Mouse (Mus musculus): ENCODE measurements at regions not wholly inside any gene's neighbourhood (a gene's known extent, or its start where the extent isn't known, plus 50 kb on each side); places are given as distances from the start of the nearest gene placed in this dataset.

DNA sequence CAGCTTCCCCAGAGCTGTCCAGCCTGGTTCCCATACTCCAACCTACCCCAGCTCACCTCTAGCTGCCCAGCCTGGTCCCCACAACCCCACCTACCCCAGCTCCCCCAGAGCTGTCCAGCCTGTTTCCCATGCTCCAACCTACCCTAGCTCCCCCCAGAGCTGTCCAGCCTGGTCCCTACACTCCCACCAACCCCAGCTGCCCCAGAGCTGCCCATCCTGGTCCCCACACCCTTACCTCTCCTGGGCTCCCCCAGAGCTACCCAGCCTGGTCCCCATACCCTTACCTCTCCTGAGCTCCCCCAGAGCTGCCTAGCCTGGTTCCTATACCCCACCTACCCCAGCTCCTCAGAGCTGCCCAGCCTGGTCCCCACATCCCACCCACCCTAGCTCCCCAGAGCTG lies 125.3 kb upstream of the Adam6b start:
- Histone ChIP-seq H3K4me1 (ENCODE audit: control insufficient read depth, insufficient read depth, low read length) (no peaks in the 10 kb centered on the region), H3K4me3 (replicated peaks; ENCODE audit: extremely low read depth, low read depth, low read length) (no peak overlapping the region)
- TF ChIP-seq POLR2A (IDR thresholded peaks at IDR 0.05; ENCODE audit: borderline replicate concordance, extremely low read depth, low read depth, low read length) (no peak), CTCF (IDR thresholded peaks at IDR 0.05; ENCODE audit: insufficient read depth, low read length) (no peak)
- no peak for DNase-seq

DNA sequence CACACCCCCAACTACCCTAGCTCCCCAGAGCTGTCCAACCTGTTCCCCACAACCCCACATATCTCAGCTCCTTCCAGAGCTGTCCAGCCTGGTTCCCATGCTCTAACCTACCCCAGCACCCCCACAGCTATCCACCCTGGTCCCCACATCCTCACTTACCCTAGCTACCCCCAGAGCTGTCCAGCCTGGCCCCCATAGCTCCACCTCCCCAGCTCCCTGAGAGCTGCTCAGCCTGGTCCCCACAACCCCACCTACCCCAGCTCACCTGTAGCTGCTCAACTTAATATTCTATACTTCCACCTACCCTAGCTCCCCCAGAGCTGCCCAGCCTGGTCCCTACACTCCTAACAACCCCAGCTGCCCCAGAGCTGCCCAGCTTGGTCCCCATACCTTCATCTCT lies 124.9 kb upstream of the Adam6b start:
- Histone ChIP-seq H3K4me1 (ENCODE audit: control insufficient read depth, insufficient read depth, low read length) (no peaks in the 10 kb centered on the region), H3K4me3 (replicated peaks; ENCODE audit: extremely low read depth, low read depth, low read length) (no peak overlapping the region)
- TF ChIP-seq POLR2A (IDR thresholded peaks at IDR 0.05; ENCODE audit: borderline replicate concordance, extremely low read depth, low read depth, low read length) = no peak
- TF ChIP-seq CTCF (IDR thresholded peaks at IDR 0.05; ENCODE audit: insufficient read depth, low read length) = no peak
- DNase-seq = no peak

DNA sequence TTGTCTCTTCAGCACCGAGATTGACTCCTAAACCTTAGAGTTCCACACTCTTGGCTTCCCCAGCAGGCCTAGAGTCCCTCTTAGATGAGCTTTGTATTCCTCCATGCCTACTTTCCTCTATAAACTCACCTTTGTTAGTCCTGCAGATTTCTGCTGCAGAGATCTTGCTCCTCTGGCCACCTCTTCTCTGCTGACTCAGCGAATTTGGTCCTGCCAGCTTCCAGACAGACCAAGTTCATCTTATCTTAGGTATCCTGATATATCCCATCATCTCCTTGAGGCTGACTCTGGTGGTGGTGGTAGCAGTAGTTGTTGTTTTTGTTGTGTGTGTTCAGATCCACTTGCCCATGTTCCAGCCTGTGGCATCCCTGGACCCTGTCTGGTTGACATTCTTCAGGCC lies 123.5 kb upstream of the Adam6b start:
- H3K4me3 ChIP-seq (replicated peaks; ENCODE audit: extremely low read depth, low read depth, low read length) = no peak overlapping the region
- H3K4me1 ChIP-seq (ENCODE audit: control insufficient read depth, insufficient read depth, low read length) = no peaks in the 10 kb centered on the region
- 44% methylated on average over 2 of the region's 2 CpGs for WGBS
- DNase-seq = no peak
- TF ChIP-seq POLR2A (IDR thresholded peaks at IDR 0.05; ENCODE audit: borderline replicate concordance, extremely low read depth, low read depth, low read length) = no peak
- no peak for TF ChIP-seq CTCF (IDR thresholded peaks at IDR 0.05; ENCODE audit: insufficient read depth, low read length)

DNA sequence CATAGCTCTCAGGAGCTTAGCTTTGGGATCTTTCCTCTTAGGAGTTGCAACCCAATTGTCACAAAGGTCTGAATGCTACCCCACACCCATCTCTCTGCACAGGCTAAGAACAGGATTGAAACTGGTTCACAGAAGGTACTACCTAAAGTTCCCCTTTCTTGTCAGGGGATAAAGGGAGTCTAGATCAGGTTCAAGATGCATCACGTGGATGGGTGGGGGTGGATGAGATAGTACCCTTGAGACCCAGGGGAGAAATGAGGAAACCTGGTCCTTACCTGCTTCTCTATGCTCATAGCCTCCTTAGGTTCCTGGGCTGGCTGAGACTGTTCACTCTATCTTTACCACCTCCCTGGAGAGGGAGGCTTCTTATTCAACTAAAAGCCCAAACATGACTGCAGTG lies 122.9 kb upstream of the Adam6b start:
- 33% methylated on average over 1 of the region's 1 CpGs for WGBS
- Histone ChIP-seq H3K4me1 (ENCODE audit: control insufficient read depth, insufficient read depth, low read length) (no peaks in the 10 kb centered on the region), H3K4me3 (replicated peaks; ENCODE audit: extremely low read depth, low read depth, low read length) (no peak overlapping the region)
- DNase-seq = no peak
- TF ChIP-seq POLR2A (IDR thresholded peaks at IDR 0.05; ENCODE audit: borderline replicate concordance, extremely low read depth, low read depth, low read length) = no peak
- no peak for TF ChIP-seq CTCF (IDR thresholded peaks at IDR 0.05; ENCODE audit: insufficient read depth, low read length)

DNA sequence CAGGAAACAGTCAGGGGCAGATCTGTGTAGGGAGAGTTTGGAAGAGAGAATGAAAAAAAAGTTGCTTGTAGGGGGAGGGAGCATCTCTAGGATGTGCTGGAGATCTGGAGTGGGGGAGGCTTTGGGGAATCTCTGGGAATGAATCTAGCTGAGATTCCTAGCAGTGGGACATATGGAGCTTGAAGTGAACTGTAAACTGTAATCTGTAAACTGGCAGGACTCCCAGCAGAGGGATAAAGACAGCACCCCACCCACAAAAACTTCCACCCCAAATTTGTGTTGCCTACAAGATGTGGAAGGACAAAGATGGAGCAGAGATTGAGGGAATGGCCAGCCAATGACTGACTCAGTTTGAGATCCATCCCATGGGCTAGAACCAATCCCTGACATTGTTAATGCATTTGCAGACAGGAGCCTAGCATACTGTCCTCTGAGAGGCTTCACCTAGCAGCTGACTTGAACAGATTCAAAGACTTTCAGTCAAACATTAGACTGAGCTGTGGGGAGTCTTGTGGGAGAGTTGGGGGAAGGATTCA lies 87.7 kb upstream of the Adam6b start:
- no peak overlapping the region for H3K4me3 ChIP-seq (replicated peaks; ENCODE audit: extremely low read depth, low read depth, low read length)
- no peaks in the 10 kb centered on the region for H3K4me1 ChIP-seq (ENCODE audit: control insufficient read depth, insufficient read depth, low read length)
- no peak for DNase-seq
- TF ChIP-seq CTCF (IDR thresholded peaks at IDR 0.05; ENCODE audit: insufficient read depth, low read length) = no peak
- TF ChIP-seq POLR2A (IDR thresholded peaks at IDR 0.05; ENCODE audit: borderline replicate concordance, extremely low read depth, low read depth, low read length) = no peak

DNA sequence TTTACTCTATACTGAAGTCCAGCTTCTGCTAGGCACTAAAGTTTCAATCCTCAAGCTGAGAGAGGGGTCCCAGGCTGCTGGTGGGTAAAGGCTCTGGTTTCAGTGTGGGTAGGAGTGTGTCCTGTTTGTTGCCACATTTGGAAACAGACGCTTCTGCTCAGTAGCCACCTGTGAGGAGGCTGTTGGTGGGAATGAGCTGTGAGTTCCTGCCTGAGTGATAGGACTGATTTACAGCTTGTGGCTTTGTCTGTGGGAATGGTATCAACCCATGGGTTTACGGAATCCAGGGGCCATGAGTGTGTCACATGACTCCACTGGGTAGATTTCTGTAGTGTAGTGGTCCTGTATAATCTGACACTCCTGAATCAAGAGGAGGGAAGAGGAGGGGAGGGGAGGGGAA lies 86.5 kb upstream of the Adam6b start:
- H3K4me1 ChIP-seq (ENCODE audit: control insufficient read depth, insufficient read depth, low read length) = no peaks in the 10 kb centered on the region
- no peak overlapping the region for H3K4me3 ChIP-seq (replicated peaks; ENCODE audit: extremely low read depth, low read depth, low read length)
- DNase-seq = no peak
- 31% methylated on average over 2 of the region's 2 CpGs for WGBS
- TF ChIP-seq CTCF (IDR thresholded peaks at IDR 0.05; ENCODE audit: insufficient read depth, low read length) (no peak), POLR2A (IDR thresholded peaks at IDR 0.05; ENCODE audit: borderline replicate concordance, extremely low read depth, low read depth, low read length) (no peak)

DNA sequence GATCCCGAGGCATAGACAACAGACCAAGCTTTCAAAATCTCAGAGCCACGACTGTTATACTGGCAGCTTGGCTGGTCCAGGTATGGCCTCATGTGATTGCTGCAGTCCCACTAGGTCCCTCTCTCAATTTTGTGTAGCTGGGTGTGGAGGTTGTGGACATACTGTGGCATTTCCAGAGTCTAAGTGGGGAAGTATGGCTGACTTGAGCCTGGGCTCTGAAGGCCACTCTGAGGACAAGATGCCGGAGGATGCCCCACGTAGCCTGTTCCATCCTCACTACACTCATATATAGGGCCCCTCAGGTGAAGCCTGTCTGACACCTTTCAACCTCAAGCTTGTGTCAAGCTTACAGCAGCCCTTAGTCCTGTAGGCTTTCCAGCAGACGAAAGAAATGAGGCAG lies 78.2 kb upstream of the Adam6b start:
- WGBS = 75% methylated on average over 5 of the region's 5 CpGs
- no peak for TF ChIP-seq CTCF (IDR thresholded peaks at IDR 0.05; ENCODE audit: insufficient read depth, low read length)
- no peak for TF ChIP-seq POLR2A (IDR thresholded peaks at IDR 0.05; ENCODE audit: borderline replicate concordance, extremely low read depth, low read depth, low read length)
- no peak for DNase-seq
- no peaks in the 10 kb centered on the region for H3K4me1 ChIP-seq (ENCODE audit: control insufficient read depth, insufficient read depth, low read length)
- H3K4me3 ChIP-seq (replicated peaks; ENCODE audit: extremely low read depth, low read depth, low read length) = no peak overlapping the region

DNA sequence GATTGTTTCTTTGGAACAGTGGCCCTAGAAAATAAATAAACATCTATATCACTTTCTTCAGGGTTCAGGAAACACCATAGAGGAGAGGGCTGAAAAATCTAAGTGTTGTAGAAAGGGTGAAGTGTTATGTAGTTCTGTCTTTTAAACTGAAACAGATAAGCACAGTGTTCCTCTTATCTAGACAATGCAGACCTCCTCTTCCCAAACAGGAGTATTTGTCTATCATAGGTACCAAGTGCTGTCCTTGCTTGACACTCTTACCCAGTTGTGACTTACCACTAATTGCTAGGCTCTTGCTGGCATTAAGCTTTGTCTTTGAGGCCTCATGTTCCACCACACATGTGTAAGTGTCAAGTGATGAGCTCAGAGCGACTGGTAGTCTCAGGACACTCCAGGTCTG lies 75.3 kb upstream of the Adam6b start:
- TF ChIP-seq POLR2A (IDR thresholded peaks at IDR 0.05; ENCODE audit: borderline replicate concordance, extremely low read depth, low read depth, low read length) = no peak
- TF ChIP-seq CTCF (IDR thresholded peaks at IDR 0.05; ENCODE audit: insufficient read depth, low read length) = no peak
- Histone ChIP-seq H3K4me3 (replicated peaks; ENCODE audit: extremely low read depth, low read depth, low read length) (no peak overlapping the region), H3K4me1 (ENCODE audit: control insufficient read depth, insufficient read depth, low read length) (no peaks in the 10 kb centered on the region)
- DNase-seq = no peak
- 47% methylated on average over 1 of the region's 1 CpGs for WGBS

DNA sequence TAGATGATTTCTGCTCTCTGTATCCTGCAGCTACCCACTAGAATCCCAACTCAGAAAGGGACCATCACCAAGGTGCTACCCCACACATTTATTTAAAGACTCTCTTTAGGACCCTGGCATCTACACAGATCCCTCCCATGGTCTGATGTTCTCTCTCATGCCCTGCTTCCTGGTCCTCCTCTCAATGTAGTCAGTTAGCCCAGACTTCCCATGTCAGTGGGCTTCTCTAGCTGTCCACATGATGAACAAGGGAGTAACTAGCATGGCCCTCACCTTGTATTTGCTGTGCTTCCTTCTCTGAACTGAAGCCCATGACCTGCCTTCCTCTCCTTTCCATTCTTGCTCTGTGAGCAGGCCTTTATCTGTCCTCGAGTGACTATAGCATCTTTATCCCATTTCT lies 71.8 kb upstream of the Adam6b start:
- DNase-seq = no peak
- Histone ChIP-seq H3K4me3 (replicated peaks; ENCODE audit: extremely low read depth, low read depth, low read length) (no peak overlapping the region), H3K4me1 (ENCODE audit: control insufficient read depth, insufficient read depth, low read length) (no peaks in the 10 kb centered on the region)
- no peak for TF ChIP-seq CTCF (IDR thresholded peaks at IDR 0.05; ENCODE audit: insufficient read depth, low read length)
- WGBS = 46% methylated on average over 1 of the region's 1 CpGs

DNA sequence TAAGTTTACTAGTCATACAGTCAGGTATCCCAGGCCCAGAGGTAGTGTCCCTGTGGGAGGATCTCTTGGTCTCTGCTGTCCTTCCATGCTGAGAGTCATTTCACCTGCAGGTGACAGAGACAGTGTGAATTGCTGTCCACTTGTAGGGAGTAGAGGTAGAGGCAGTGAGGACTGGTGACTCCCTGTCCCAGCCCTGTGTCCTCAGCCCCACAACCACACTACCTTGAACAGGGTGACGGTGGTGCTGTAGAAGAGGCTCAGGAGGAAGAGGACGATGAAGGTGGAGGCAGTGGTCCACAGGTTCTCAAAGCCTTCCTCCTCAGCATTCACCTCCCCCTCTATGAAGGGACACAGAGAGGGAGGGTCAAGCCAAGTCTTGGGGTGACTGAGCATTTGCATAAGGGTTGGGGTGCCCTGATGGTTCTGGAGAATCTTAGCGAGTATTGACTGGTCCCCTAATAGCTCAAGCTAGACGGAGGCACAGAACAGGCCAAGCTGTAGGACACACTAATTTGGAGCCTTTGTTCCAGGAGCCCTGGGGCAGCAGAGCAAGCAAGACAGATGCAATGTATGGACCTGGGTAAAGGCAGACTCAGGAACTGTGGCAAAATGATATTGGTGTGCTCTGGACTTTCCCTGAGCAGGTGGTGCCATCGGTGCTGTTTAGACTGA lies 70.4 kb upstream of the Adam6b start:
- H3K4me3 ChIP-seq (replicated peaks; ENCODE audit: extremely low read depth, low read depth, low read length) = no peak overlapping the region
- WGBS = 85% methylated on average over 5 of the region's 5 CpGs
- DNase-seq = no peak
- TF ChIP-seq CTCF (IDR thresholded peaks at IDR 0.05; ENCODE audit: insufficient read depth, low read length) (no peak), POLR2A (IDR thresholded peaks at IDR 0.05; ENCODE audit: borderline replicate concordance, extremely low read depth, low read depth, low read length) (no peak)
- no peaks in the 10 kb centered on the region for H3K4me1 ChIP-seq (ENCODE audit: control insufficient read depth, insufficient read depth, low read length)
